Mouse (Mus musculus) gastrocnemius, postnatal 4 days (tissue): ENCODE results near the gene Mgat4a. TPM values are rescaled to one million over a fixed set of nuclear protein-coding genes. Genes with fewer than 3 reads are reported as not detected.

Experiments
- DNase-seq, 2 experiments: peaks; one replicate each; pipeline ENCODE4 v3.0.0; 2021 to 2022; ENCODE audit warnings: low spot score in 2 of 2, mixed read lengths in 2 of 2
- total RNA-seq, 2 experiments: library from RNA; stranded (reverse); gene quantifications; 2 replicates each; pipeline ENCODE4 v1.2.3; 2021

Gene Mgat4a
- total RNA-seq, 2 experiments from 2014 or later = 11.9 to 12.3 TPM

GRCm38 (mm10) chr1:37469007-37469406, 71.8 kb downstream of the Mgat4a start:
- no peak for DNase-seq

- no peak for DNase-seq
Measured at GRCm38 (mm10) chr1:37467806-37468205, 73.0 kb downstream of the Mgat4a start.

DNA sequence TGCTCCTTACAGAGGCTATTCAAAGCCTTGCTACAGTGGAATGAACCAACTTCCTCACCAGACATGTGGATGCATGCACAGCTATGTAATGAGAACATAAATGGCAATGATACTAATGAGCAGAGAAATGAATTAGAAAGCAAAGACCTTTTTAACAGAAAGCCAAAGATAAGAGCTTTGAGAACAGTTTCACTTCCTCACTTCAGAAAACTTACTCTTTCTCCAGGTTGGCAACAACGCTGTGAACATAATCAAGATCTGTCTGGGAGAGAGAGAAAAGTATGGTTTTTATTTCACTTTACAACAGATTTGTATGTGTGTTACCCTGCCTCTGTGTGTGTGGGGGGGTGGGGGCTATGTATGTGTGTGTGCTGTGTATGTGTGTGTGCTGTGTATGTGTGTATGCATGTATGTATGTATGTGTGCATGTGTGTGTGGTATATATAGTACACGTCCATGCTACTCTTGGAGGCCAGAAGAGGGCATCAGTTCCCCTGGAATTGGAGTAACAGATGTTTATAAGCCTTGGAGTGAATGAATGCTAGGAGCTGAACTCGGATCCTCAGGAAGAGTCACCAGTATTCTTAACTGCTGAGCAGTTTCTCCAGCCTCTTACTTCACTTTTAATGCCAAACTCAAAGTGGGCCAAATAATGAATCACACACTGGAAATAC, 74.4 kb downstream of the Mgat4a start:
- no peak for DNase-seq

DNA sequence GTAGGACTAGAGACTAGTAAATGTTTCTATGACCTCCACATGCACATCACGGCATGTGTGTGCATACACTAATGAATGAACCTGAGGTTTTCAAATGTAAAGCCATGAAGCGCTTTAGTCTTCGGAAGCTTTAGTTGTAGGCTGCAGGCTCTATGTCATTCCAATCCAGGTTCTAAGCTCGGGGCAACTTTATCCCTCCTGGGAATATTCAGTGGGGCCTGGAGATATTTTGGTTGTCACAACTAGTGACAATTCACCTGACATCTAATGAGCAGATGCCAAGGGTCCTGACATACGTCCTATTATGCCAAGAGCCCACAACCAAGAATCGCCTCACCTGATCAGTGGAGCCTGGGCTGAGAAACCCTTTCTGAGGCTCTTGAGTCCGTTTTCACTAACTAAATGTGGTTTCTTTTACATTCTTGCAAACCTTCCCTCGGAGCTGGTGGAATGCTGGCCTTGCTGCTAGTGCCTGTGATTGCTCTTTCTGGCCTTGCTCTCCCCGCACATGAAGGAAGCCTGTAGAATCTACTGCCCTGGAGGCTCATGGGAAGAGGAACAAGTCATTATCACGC, 75.9 kb downstream of the Mgat4a start:
- DNase-seq = no peak

- no peak for DNase-seq
Measured at GRCm38 (mm10) chr1:37457546-37457945, 83.3 kb downstream of the Mgat4a start.

GRCm38 (mm10) chr1:37451270-37451669, 89.5 kb downstream of the Mgat4a start:
- no peak for DNase-seq

DNA sequence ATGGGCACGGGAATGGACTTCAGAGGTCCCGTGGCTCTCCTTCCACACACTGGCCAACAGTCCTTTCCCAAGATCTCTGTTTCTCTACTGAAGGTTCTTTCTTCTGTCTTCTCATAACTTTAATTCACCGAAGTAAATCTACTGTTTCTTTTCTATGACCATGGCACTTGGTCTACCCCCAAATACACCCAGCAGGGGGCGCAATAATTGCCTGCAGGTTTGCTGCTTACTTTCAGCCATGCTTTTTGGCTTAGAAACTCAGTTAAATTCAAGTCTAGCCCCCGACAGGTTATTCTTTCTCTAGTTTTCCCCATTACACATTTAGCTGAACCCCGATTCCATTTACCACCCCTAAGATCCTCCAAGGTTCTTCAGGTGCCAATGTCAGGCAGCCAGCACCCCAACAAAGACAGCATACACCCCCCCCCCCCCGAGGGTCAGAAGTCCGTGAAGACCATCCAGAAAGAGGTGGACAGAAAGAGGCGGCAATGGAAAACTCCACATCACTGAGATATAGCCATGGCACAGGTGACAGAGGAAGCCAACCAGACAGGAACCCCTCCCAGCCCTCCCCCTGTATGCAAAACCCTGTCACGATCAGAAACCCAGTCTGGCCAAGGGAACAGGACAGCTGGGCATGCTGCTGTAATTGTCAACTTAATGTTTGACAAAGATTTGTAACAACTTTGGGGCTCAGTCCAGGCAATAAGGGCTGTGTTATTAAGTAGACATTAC, 92.3 kb downstream of the Mgat4a start:
- peak; percentile 50 to 65 for DNase-seq

DNA sequence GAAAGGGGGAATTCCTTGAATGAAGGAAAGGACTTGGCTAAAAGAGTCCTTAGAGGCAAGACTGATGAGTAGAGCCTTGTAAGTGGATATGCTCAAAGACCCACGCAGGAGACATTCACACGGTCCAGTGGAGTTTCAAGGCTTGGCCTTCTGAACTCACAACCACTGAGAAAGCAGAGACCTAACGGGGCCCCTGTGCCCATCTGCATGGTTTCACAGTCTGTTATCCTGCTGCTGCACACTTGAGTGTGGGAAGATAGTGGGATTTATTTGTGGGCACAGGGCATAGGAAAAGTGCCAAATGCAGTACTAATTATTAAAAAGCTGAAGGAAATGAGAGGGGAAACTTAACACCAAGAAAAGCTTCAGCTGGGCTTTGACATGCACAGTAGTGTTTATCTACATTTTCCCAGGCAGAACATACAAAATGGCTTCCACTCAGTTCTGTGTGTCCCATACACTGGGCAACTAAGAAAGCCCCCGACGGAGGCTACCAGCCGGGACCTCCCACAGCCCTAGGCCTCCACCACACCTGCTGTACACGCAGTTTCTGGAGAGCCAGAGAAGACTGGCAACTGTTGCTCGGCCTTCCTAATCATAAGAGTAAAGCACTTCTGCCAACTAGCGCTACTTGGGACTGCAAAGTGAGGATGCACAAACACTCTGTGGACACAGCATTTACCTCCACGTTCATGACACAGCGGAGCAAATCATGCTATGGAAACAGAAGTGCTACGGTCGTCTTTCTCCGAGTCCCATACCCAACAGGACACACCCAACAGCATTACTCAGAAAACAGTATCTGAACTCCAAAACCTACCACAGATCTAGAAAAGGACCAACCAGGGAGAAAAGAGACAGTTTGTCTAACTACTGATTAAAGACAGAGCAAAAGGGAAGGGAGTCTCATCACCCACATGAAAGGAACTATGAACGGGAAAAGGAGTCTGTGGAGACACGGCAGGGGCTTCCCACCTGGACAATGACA, 97.7 kb downstream of the Mgat4a start:
- DNase-seq = no peak

GRCm38 (mm10) chr1:37436419-37436818, 104.4 kb downstream of the Mgat4a start:
- DNase-seq = no peak

- DNase-seq = no peak
Measured at GRCm38 (mm10) chr1:37430297-37430840, 110.4 kb downstream of the Mgat4a start.

DNA sequence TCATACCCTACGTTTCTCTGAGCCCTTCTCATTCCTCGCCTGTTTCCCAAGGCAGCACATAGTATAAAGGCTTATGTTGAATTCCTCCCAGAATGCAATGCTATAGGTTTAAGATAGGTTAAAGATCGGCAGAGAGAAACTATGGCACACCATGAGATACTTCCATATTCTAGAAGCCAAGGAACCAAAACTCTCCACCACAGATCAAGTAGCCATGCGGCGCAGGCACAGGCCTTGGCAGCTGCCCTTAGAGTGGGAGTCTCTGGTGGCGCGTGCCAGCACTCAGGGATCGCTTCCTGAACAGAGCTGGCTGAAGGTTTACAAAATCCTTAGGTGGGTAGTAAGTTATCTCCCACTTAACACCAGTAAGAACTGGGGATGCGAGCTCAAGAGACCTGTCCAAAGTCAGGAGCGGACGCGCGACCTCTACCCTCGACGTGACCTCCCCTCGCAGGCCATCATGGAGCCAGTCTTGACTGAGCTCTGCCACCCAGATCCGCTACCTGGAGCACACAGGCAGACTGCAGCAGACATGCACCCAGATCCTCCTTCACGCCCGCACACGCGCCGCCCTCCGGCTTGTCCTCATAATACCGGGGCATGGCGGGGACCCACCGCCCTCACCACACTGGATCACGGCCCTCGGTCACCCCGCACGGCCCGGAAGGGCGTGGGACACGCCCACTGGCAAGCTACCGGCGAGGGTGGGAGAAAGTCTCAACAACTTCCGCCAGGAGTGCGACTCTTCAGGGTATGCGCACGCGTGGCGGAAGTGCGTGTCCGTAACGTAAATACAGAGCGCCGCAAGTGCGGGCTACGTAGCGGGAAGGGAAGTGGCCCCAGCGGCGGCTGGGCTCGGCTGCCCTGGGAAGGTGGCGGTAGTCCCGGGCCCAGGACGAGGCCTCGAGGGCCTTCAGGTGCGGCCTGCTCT, 111.2 kb downstream of the Mgat4a start, which contains the start of the genes Coa5 and Unc50:
Coa5 (minus strand) TSS at position 738 of the 931 bp plus-strand sequence.
Unc50 (plus strand) TSS at position 774 of the 931 bp plus-strand sequence.
- DNase-seq = peak; percentile 83 to 93

- no peak for DNase-seq
Measured at GRCm38 (mm10) chr1:37428911-37429310, 111.9 kb downstream of the Mgat4a start.

GRCm38 (mm10) chr1:37427144-37427875, 113.5 kb downstream of the Mgat4a start:
- DNase-seq = no peak

GRCm38 (mm10) chr1:37419420-37419819, 121.4 kb downstream of the Mgat4a start:
- DNase-seq = peak; percentile 60 to 71

GRCm38 (mm10) chr1:37415394-37415793, 125.4 kb downstream of the Mgat4a start:
- DNase-seq = no peak

DNA sequence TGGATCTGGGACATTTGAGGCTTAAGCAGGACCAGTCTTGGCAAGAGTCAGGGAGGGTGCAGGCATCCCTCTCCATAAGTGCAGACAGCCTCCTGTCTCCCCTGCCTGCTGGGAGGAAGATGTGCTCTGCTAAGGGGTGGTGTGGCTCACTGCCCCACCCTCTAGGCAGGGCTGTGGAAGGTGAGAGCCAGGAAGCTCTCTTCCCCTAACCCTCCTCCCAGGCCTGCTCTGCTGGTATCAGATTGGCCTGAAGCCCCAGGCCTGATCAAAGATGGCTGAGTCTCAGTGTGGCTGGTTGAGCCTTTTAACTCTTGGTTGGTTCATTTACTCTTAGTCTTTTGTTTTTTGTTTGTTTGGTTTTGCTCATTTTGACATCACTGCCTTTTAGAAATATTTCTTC, 131.2 kb downstream of the Mgat4a start:
- DNase-seq = no peak

DNA sequence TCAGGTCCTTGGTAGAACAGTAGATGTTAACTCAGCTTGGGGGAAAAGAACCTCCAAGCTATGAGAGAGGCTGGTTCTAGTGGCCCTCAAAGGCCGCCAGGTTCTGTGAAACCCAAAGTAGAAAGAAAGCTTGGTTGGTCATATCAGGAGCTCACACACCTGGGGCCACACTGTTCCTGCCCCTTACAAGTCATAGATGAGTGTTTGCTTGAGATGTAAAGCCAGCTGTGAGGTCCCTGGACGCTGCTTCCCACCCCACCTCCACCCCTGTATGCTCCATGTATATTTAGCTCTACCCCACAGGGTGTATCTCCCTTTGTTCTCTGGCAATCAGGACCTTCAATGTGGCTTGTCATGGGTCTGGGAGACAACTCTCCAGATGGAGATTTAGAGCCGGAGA, 132.1 kb downstream of the Mgat4a start:
- DNase-seq = no peak

DNA sequence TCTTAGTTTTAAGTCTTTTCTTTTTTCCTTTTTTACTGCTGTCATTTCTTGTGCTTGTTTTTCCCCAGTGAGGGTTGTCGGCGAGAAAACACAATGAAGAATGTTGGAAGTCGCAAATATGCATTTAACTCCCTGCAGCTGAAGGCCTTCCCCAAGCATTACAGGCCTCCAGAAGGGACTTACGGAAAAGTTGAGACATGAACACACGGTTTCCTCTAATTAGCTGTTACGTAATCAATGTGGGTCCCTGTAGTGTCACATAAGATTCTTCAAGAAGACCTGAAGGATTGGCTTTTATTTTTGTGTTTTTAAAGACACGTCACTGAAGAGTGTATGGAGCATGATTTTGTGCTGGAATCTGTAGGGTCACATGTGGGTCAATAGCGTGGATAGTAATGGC, 132.8 kb downstream of the Mgat4a start:
- no peak for DNase-seq

- DNase-seq = no peak
Measured at GRCm38 (mm10) chr1:37407228-37407627, 133.6 kb downstream of the Mgat4a start.
